Mouse (Mus musculus): ENCODE results near the gene Sirt3.

Sirt3 gene

GRCm38 (mm10) chr7:140848591-140848990 lies 33.5 kb downstream of the Sirt3 start:
- no peak for DNase-seq (ENCODE audit: low spot score in 2 of 2)

- DNase-seq (ENCODE audit: low spot score in 2 of 2): no peak
These were observed 34.1 kb downstream of the Sirt3 start, which contains the start of gene Odf3 for GRCm38 (mm10) chr7:140847755-140848580. Gene Odf3 (plus strand): TSS chr7:140847805.

DNA sequence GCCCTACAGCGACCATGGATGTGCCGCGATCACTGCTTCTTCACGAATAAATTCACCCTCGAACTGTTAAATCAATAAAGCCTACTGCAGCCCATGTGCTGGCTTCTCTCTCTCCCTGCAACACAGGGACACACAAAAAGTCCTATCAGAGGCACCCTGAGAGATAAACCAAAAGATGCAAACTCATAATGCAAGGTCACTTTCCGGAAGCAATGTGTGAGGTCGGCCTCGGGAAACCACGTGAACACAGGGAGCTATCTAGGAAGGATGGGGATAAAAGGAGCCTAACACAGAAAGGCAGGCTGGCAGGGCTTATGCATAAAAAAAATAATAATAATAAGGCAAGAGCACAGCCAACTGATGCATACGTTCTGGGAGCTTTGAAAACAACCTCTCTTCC lies 35.4 kb downstream of the Sirt3 start:
- DNase-seq (ENCODE audit: low spot score in 2 of 2): no peak

GRCm38 (mm10) chr7:140845683-140846082 lies 36.4 kb downstream of the Sirt3 start:
- DNase-seq (ENCODE audit: low spot score in 2 of 2): no peak

- peak; percentile 57 to 63 for DNase-seq (ENCODE audit: low spot score in 2 of 2)
These were observed 37.0 kb downstream of the Sirt3 start, which contains the start of gene Scgb1c1 for GRCm38 (mm10) chr7:140844905-140845665. Gene Scgb1c1 (plus strand): TSS chr7:140845547.

GRCm38 (mm10) chr7:140843806-140844205 lies 38.3 kb downstream of the Sirt3 start:
- no peak for DNase-seq (ENCODE audit: low spot score in 2 of 2)

DNA sequence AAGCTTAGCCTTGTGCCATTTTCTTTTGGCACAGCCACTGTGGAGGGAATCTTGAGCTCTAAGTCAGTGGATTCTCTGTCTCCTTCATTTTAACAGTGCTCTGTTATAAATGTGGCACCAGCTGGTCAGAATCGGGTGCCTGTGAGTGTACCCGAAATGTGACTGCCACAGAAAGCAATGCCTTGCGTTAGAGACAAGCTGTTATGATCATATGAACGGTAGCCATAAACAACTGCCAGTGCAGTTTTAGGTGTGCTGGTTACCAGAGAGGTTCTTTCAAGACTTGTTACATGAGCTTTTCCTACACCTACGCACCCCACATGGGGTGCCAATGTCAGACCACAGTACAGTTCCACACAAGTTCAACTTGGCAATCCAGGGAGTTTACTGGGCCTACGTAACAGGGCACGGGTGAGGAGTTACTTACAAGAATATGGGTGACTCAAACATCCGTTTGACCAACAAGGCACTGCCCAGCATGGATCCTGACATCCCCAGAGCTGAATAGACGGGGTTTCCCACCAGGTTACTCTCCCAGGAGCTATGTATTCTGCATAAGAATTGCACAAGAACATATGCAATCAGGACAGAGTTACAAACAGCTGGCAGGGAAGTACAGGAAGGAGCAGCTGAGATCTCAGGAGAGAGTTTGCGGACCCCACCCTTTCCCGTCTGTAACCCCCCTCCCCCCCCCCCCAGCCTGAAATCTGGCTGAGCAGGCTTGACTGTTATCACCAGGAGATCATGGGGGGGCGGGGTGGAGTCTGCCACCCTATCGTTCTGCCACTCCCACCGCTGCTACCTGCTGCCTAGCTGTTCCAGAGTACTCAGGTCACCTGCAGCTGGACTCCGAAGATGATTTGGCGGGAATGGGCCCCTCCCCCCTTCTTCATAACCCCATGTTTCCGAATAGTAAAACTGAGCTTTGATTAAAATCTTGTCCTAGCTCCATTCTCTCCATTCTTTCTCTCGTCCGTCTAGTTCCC lies 41.1 kb downstream of the Sirt3 start:
- DNase-seq (ENCODE audit: low spot score in 2 of 2): no peak

DNA sequence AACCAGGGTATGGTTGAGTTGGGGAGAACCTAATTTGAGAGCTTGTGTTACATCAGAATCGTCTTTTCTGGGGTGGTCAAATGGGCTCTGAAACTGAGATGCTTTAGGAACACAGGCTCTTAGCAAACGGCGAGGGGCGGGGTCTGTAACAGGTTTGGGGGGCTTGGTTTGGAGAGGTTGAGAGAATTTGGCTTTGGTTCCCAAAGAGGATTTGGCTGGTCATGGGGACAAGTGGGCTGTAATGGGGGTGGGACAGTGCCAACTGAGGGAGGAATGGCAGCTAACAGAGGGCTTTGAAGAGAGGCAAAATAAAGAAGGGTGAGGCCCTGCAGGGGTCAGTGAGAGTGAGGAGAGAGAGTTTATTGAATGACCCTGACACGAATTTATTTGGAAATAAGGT lies 42.6 kb downstream of the Sirt3 start:
- no peak for DNase-seq (ENCODE audit: low spot score in 2 of 2)

DNA sequence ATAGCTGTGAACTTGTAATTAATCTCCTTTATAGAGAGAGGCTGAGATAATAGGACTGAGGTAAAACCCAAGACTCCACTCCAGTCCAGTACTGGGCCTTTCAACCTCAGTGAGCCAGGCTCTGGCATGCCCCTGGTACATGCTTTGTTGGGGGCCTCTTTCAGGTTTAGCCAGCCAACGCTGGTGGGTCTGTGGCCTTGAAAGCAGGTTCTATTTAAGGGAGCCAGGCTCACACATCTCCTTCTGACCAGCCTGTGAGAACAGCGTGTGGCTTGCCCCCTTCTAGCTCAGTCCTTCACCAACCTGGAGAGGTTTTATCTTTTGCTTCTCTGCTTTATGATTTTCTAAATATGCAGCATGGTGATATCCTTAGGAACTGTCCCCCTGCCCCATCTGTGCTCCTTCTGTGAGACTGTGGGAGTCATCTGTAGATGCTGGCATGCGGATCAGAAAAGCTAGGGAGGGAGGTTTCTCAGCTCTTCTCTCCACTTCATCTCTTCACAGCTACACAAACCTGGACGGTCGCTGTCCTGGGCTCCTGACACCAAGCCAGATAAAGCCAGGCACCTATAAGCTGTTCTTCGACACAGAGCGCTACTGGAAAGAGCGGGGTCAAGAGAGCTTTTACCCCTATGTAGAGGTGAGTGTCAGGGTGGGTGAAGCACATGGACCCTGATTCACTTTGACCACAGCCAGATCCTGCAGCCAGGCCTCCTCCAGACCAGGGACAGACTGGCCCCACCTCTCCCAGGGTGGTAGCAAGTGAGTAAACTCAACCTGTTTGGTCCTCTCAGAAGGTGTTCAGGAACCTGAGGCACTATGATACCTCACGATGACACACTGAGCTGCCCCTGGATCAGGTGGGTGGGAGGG lies 45.6 kb downstream of the Sirt3 start:
- no peak for DNase-seq (ENCODE audit: low spot score in 2 of 2)

DNA sequence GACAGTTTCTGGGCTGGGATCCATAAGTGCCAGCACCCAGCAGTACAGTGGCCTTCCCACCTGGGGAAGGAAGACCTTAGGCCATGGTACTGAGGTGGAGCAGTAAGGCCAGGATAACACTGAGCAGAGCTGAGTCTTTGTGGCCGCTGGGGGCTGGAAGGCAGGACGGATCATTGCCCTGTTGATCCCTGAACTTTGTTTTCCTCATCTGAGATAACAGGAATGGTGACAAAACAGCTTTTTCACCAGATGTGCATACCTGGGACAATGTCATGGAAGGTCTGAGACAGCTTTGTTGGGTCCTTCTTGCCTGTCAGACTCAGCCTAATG lies 46.4 kb downstream of the Sirt3 start:
- DNase-seq (ENCODE audit: low spot score in 2 of 2): no peak

DNA sequence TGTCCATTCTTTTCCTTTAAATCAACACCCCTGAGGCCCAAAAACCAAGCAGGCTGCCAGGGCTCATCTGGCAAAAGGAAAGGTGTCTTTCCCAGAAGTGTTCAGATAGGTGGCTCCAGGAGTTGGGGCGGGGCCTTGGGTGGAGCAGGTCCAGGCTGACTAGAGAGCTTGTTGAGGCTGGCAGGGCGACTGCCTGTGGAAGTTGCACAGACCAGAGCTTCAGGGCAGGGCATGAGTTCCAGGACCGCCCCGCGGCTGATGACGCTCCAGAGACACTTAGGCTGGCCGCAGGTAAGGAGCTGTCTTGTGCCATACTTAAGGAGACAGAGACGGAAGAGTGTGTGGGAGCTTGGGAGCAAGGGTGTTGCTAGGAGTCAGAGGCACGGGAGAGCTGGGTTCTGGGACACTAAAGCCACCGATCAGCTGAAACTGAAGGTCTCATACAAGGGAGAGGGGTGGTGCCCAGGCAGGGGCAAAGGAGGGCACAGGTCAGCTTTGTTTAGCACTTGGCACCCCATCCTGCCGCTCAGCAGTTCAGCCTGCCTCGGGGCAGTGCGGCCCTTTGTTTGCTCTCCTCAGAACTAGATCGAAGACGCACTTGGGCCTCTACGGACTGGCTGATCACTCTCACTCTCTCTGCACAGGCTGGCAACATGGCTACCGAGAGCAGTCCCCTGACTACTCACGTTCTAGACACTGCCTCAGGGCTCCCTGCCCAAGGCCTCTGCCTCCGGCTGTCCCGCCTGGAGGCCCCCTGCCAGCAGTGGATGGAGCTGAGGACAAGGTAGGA lies 46.9 kb downstream of the Sirt3 start, which contains the start of gene Urah:
Gene Urah (plus strand): TSS at position 51 of the 790 bp plus-strand sequence.
- DNase-seq (ENCODE audit: low spot score in 2 of 2): no peak

DNA sequence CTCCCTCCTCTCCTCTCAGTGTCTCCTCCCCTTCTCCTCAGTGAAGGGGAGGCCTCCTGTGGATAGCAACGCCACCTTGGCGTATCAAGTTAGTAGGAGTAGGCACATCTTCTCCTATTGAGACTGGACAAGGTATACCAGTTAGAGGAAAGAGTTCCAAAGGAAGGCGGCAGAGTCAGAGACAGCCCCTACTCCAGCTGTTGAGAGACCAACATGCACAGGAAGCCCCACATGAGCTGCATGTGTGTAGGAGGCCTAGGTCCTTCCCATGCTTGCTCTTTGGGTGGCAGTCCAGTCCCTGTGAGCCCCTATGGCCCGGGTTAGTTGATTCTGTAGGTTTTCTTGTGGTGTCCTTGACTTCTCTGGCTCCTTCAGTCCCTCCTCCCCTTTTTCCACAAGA lies 48.8 kb downstream of the Sirt3 start:
- DNase-seq (ENCODE audit: low spot score in 2 of 2): no peak

GRCm38 (mm10) chr7:140831447-140831846 lies 50.7 kb downstream of the Sirt3 start:
- no peak for DNase-seq (ENCODE audit: low spot score in 2 of 2)

DNA sequence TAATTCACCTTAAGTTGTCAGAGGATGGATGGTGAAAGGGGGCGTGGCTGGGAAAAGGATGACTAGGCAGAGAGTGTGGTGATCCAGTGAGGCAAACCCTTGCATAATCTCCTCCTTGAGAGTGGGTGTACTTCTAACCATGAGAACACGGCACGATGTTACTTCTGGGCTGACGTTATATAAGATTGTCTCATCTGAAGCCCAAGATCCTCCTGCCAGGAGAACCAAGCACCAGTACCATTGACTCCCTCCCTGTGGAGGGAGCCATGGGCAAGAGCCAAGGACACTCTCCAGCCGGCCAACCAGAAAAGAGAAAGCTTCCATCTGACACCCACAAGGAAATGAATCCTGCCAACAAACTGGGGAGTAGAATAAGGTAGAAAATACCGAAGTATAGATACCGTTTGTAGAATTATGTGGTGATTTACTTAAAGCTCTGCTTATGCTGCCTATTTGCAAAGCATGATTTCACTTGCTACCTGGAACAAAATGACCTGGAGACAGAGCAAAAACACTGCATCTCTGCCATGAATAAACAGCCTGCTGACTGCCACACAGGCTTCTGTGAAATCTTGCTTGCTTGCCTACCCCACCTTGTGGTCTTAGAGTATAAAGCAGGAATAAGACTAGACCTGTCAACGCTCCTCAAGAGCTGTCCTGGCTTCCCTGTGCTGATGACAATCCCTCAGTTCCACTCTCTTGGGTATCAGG lies 53.8 kb downstream of the Sirt3 start:
- DNase-seq (ENCODE audit: low spot score in 2 of 2): peak; percentile 72 to 80

DNA sequence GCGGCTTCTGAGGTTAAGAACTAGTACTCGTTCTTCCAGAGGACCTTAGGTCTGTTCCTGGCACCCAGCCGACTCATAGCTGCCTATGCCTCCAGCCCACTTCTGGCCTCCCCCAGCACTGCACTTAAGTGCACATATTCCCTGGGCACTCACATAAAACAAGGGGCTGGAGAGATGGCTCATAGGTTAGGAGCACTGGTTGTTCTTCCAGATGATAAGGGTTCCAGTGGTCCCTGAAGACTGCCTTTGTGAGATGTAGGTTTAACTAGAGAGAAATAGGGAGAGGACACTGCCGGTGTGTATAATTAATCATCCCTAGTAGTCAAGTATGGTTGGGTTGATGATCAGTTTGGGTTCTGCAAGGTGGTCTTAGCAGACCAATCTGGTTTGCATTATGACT lies 59.4 kb downstream of the Sirt3 start:
- no peak for DNase-seq (ENCODE audit: low spot score in 2 of 2)

- DNase-seq (ENCODE audit: low spot score in 2 of 2): peak; percentile 58 to 64
These were observed 60.3 kb downstream of the Sirt3 start, which contains the start of gene Zfp941 for GRCm38 (mm10) chr7:140821653-140822329. Gene Zfp941 (minus strand): TSS chr7:140822178.

GRCm38 (mm10) chr7:140821305-140821652 lies 60.8 kb downstream of the Sirt3 start:
- peak in 1 of 2 experiments; percentile 31 for DNase-seq (ENCODE audit: low spot score in 2 of 2)

- no peak for DNase-seq (ENCODE audit: low spot score in 2 of 2)
These were observed 61.9 kb downstream of the Sirt3 start for GRCm38 (mm10) chr7:140820173-140820572.
